Comparison of ENCODE assay signal across 26 mouse cellular contexts in the genomic region with DNA sequence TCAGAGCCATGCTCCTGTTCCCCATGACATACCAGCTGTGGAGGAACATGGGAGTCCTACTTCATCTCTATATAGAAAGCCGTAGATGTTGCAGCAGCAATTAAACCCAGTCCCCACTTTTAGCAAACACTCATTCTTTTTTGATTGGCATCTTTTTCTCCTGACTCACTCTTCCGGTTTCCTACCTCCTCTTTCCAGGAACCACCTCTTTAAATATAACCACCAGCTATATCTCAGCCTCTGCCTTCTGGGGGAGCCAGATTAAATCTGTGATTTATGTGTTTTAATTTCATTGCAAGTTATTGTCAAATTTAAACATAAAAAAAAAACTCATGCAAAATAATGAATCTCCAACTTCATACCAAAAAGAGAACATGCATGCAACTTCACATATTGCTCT. TPM values are rescaled to one million over a fixed set of nuclear protein-coding genes. Genes with fewer than 3 reads are reported as not detected.
DNase-seq lines count a peak whose midpoint lies in the region; ATAC-seq and TF ChIP-seq lines count a peak whose summit lies in the region.
"Had no signal": no experiment of that assay in that cellular context is flagged by ENCODE, and none has a peak within 500 bp of the region (broad histone marks: within the 10 kb centered on the region; RNA-seq: fewer than 3 reads in every experiment).

No protein-coding gene starts in this region.

- no peak overlapping the region for H3K4me3 ChIP-seq in limb, embryonic 14.5 days (replicated peaks; ENCODE audit: low read length)
- H3K4me3 ChIP-seq in limb, embryonic 10.5 days = no peak overlapping the region
- no peak overlapping the region for H3K4me3 ChIP-seq in MEL (ENCODE audit: control insufficient read depth in 1 of 2, insufficient read depth in 1 of 2, low read depth in 2 of 2, low read length in 2 of 2)
- H3K4me3 ChIP-seq: forebrain, embryonic 15.5 days had no signal

- no peak for ATAC-seq in limb, embryonic 14.5 days (ENCODE audit: low FRiP score, low read depth)
- ATAC-seq in hematopoietic stem cell, adult 5-6 weeks (replicated peaks in 1 of 2; ENCODE audit: insufficient read depth in 1 of 2, low FRiP score in 2 of 2, low TSS enrichment in 1 of 2, low read depth in 1 of 2, poor library complexity in 2 of 2, severe bottlenecking in 2 of 2) = peak; percentile 60 to 75
- ATAC-seq: activated CD4-positive, CD25-positive, alpha-beta regulatory T cell, adult 4 months; forebrain, embryonic 15.5 days; inflammation-experienced regulatory T-cells, adult 6 months; liver, postnatal 0 days had no signal

- TF ChIP-seq POLR2A in limb, embryonic 14.5 days (IDR thresholded peaks at IDR 0.05; ENCODE audit: borderline replicate concordance, extremely low read depth, insufficient read depth, insufficient read length) = no peak
- no peak for TF ChIP-seq POLR2A in MEL (IDR thresholded peaks at IDR 0.05; ENCODE audit: control insufficient read depth in 1 of 2, insufficient read depth in 1 of 2, low read depth in 1 of 2, low read length in 2 of 2, poor library complexity in 1 of 2)

- TF ChIP-seq RAD21 in MEL (IDR thresholded peaks at IDR 0.05; ENCODE audit: low read depth, low read length) = no peak

- intact Hi-C loops in heart, postnatal 36 days (cut with DNase I) = no loop called here

- no peaks in the 10 kb centered on the region for H3K9me3 ChIP-seq in limb, embryonic 14.5 days (ENCODE audit: control insufficient read depth, low read length)
- no peaks in the 10 kb centered on the region for H3K9me3 ChIP-seq in limb, embryonic 10.5 days (replicated peaks)
- no peaks in the 10 kb centered on the region for H3K9me3 ChIP-seq in MEL (replicated peaks; ENCODE audit: insufficient read depth, low read length)
- H3K9me3 ChIP-seq: forebrain, embryonic 15.5 days; G1E had no signal

- no peaks in the 10 kb centered on the region for H3K36me3 ChIP-seq in limb, embryonic 14.5 days (ENCODE audit: control insufficient read depth, insufficient read depth, low read length)
- no peaks in the 10 kb centered on the region for H3K36me3 ChIP-seq in limb, embryonic 10.5 days
- H3K36me3 ChIP-seq in MEL (ENCODE audit: control insufficient read depth in 1 of 2, insufficient read depth in 2 of 2, low read length in 2 of 2) = peaks cover 0 to 29% of the 10 kb centered on the region in 2 experiments; a peak in 2 of 4 replicates
- H3K36me3 ChIP-seq: forebrain, embryonic 15.5 days; G1E had no signal

- peak; percentile 81 for DNase-seq in heart, adult 11 months
- DNase-seq in heart, postnatal 36 days = no peak
- DNase-seq in limb, embryonic 14.5 days (ENCODE audit: low spot score) = no peak
- no peak for DNase-seq in limb, embryonic 10.5 days (ENCODE audit: low spot score)
- no peak for DNase-seq in MEL (ENCODE audit: low read depth, low spot score)
- no peak for DNase-seq in ovary, postnatal 10 days (ENCODE audit: low spot score)
- DNase-seq in embryo, embryonic 10 days (ENCODE audit: low spot score) = no peak
- DNase-seq: adrenal gland, adult 8-10 months; B cell, adult 2 months; cerebellum, adult 18-20 months; cerebellum, postnatal 14 days; embryo, embryonic 11 days; kidney, adult 8-10 months; kidney, postnatal 36 days; liver, postnatal 0 days; thymus, adult 2 months; thymus, postnatal 4 days had no signal

- no peak for TF ChIP-seq CTCF in MEL (IDR thresholded peaks at IDR 0.05 in 2 of 3, conservative IDR thresholded peaks at IDR 0.05 in 1 of 3; ENCODE audit: control insufficient read depth in 1 of 3, insufficient read depth in 1 of 3, low read depth in 2 of 3, low read length in 3 of 3, poor library complexity in 1 of 3, severe bottlenecking in 1 of 3)

- H3K4me2 ChIP-seq in limb, embryonic 14.5 days (replicated peaks; ENCODE audit: low read depth, low read length, severe bottlenecking) = no peak overlapping the region
- H3K4me2 ChIP-seq: forebrain, embryonic 15.5 days; heart, embryonic 11.5 days; liver, embryonic 11.5 days; midbrain, embryonic 11.5 days had no signal

- no peaks in the 10 kb centered on the region for H3K79me2 ChIP-seq in MEL (ENCODE audit: control insufficient read depth, insufficient read depth, low read length, poor library complexity)

- WGBS in limb, embryonic 14.5 days = 39% methylated on average over 2 of the region's 2 CpGs
- 88% methylated on average over 2 of the region's 2 CpGs for whole genome bisulfite sequencing in limb, embryonic 10.5 days

- TF ChIP-seq EP300 in MEL (IDR thresholded peaks at IDR 0.05; ENCODE audit: low read depth in 1 of 2, low read length in 2 of 2) = peak; percentile 65

- H3K4me1 ChIP-seq in limb, embryonic 14.5 days (ENCODE audit: control insufficient read depth, insufficient read depth, low read length) = peaks cover 21% of the 10 kb centered on the region
- peaks cover 40% of the 10 kb centered on the region for H3K4me1 ChIP-seq in limb, embryonic 10.5 days
- peaks cover 19% of the 10 kb centered on the region in 2 experiments for H3K4me1 ChIP-seq in MEL (ENCODE audit: control insufficient read depth in 1 of 2, insufficient read depth in 2 of 2, low read length in 2 of 2)

- H3K9ac ChIP-seq in limb, embryonic 14.5 days (ENCODE audit: low read depth, low read length, severe bottlenecking) = no peak overlapping the region
- no peak overlapping the region for H3K9ac ChIP-seq in MEL (ENCODE audit: control insufficient read depth, low read depth, low read length, poor library complexity, severe bottlenecking)
- H3K9ac ChIP-seq: forebrain, embryonic 15.5 days; liver, postnatal 0 days had no signal

- H3K27ac ChIP-seq in limb, embryonic 14.5 days (replicated peaks; ENCODE audit: low read depth, low read length) = 0 out of 2 replicates have a peak overlapping the region, but pooled peaks have one; percentile 14
- H3K27ac ChIP-seq in limb, embryonic 10.5 days = no peak overlapping the region
- H3K27ac ChIP-seq in MEL (ENCODE audit: control insufficient read depth, low read depth, low read length) = no peak overlapping the region; the same call in 1 of the 2 replicates
- H3K27ac ChIP-seq: forebrain, embryonic 15.5 days had no signal

- no peaks in the 10 kb centered on the region for H3K27me3 ChIP-seq in limb, embryonic 14.5 days (ENCODE audit: control insufficient read depth, insufficient read depth, low read length)
- no peaks in the 10 kb centered on the region for H3K27me3 ChIP-seq in limb, embryonic 10.5 days (ENCODE audit: low read depth, poor library complexity, severe bottlenecking)
- no peaks in the 10 kb centered on the region for H3K27me3 ChIP-seq in MEL (ENCODE audit: control insufficient read depth in 1 of 2, insufficient read depth in 2 of 2, low read length in 2 of 2)
- H3K27me3 ChIP-seq: CH12.LX; forebrain, embryonic 15.5 days had no signal

TF ChIP-seq in MEL, 35 proteins besides CTCF, POLR2A, EP300 and RAD21:
- peak; percentile 90 for TF ChIP-seq RCOR1 (IDR thresholded peaks at IDR 0.05; ENCODE audit: low read depth, low read length)
- no peak for TF ChIP-seq USF1 (IDR thresholded peaks at IDR 0.05; ENCODE audit: low read depth, low read length)
- 0 out of 2 replicates have a peak, but pooled peaks have one; percentile 22 for TF ChIP-seq ETS1 (IDR thresholded peaks at IDR 0.05; ENCODE audit: low read depth, low read length)
- TF ChIP-seq GATA1 (IDR thresholded peaks at IDR 0.05; ENCODE audit: low read depth, low read length) = peak; percentile 53; the same call in 1 of the 2 replicates

RNA-seq across cellular contexts. Expression of a gene that starts 37.3 kb away (rescaled TPM):
- total RNA-seq in heart, postnatal 36 days (2021) = 10 to 100 TPM; 15.4 to 17.5 TPM
- polyA plus RNA-seq in limb, embryonic 14.5 days (2012; rRNA removed) = 8.1 and 9.2 TPM in 2 replicates
- polyA plus RNA-seq in limb, embryonic 14.5 days (2014; fragmentation: Nextera tagmentation; extraction: Ambion mirVana) = 9.8 and 9.9 TPM in 2 replicates
- polyA plus RNA-seq in limb, embryonic 10.5 days (2016; fragmentation: Nextera tagmentation; extraction: Ambion mirVana) = 4.8 and 6.1 TPM in 2 replicates
- total RNA-seq in MEL (2012; rRNA removed) = 2.1 and 2.2 TPM in 2 replicates
- 10 to 100 TPM in 1 of 2 experiments, 1 to 10 TPM in 1; 3.0 to 43.1 TPM for polyA plus RNA-seq in MEL (2012; ENCODE audit: insufficient read depth in 1 of 2, insufficient read length in 2 of 2, low read depth in 1 of 2, low replicate concordance in 2 of 2, missing spikeins in 1 of 2)
- 28.1 and 33.0 TPM in 2 replicates for total RNA-seq in hematopoietic stem cell, adult 5-6 weeks (2017)
- polyA plus RNA-seq: G1E had no signal
